Mouse (Mus musculus): ENCODE measurements around the gene Olfr1029. TPM values are rescaled to one million over a fixed set of nuclear protein-coding genes. Genes with fewer than 3 reads are reported as not detected.
"Not testable (repeated sequence)": the region's sequence is repeated elsewhere in the genome, so short reads cannot be mapped to it uniquely, and the experiment has no call there.

Olfr1029 gene
- not detected in 2 replicates for polyA plus RNA-seq (2016; fragmentation: Nextera tagmentation; extraction: Ambion mirVana)

DNA sequence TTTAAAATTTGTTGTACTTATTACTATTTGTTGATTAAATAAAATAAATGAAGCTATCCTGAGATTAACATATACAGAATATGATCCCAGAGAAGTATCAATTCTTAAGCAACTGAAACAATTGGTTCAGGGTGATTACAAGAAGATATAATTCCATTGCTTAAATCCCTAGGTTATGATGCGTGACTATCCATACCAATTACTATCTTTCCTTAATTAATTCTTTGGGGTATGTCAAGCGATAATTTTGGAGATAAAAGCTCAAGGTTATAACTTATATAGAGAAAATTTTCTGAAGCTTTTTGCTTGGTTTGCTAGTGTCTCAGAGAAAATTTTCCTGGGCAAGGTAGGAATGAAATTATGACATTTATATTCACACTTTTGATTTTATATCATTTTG is at the start of gene Olfr1029:
Olfr1029 (plus strand) TSS at position 301 of the 400 bp plus-strand sequence.
- no peak within 1 kb of the TSS for H3K27ac ChIP-seq
- WGBS = 90% methylated on average over 2 of the region's 2 CpGs
- no peaks in the 10 kb centered on the region for H3K27me3 ChIP-seq (ENCODE audit: poor library complexity, severe bottlenecking)

DNA sequence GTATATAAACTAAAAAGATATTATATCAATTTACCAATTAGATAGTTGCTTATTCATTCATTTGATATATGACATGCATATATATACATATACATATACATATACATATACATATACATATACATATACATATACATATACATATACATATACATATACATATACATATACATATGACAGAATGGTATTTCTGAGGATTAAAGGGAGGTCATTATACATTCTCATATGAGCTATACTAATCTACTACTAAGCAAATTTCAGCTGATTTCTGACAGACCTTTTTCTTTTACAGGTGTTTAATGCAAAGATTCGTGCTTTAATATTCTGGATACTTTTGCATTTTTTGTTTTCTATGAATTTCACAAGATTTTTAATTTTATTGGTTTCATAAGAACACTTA is 23.6 kb upstream of the Olfr1029 start, which contains the start of gene Olfr1028:
Olfr1028 (plus strand) TSS at position 301 of the 400 bp plus-strand sequence.
- Histone ChIP-seq H3K9me3 (no peaks in the 10 kb centered on the region), H3K27ac (no peak within 1 kb of the TSS), H3K4me1 (no peaks in the 10 kb centered on the region), H3K4me3 (no peak within 1 kb of the TSS), H3K36me3 (replicated peaks) (no peaks in the 10 kb centered on the region), H3K27me3 (ENCODE audit: poor library complexity, severe bottlenecking) (no peaks in the 10 kb centered on the region)
- DNase-seq (ENCODE audit: extremely low spot score, low spot score) = no peak
- 81% methylated on average over 1 of the region's 1 CpGs for WGBS

More for the DNA sequence above, at the start of gene Olfr1029:
- Histone ChIP-seq H3K36me3 (replicated peaks) (no peaks in the 10 kb centered on the region), H3K4me3 (no peak within 1 kb of the TSS), H3K9me3 (no peaks in the 10 kb centered on the region), H3K4me1 (no peaks in the 10 kb centered on the region)
- DNase-seq (ENCODE audit: extremely low spot score, low spot score) = no peak

DNA sequence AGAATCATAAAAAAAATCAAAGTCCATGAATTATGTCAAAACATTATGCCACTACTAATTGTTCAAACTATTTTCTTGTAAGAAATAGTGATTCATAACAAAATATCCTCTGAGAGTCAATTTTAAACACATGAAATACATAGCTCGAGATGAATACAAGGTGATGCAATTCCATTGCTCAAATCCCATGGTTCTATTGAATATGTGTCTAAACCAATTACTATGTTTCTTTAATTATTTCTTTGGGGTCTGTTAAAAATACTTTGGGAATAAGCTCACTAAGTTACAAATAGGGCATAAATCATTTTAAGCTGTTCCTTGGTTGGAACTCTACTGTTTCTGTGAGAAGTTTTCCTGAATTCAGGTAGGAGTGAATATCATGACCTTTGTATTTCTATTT is 5.3 kb downstream of the Olfr1029 start, which contains the start of gene Olfr1030:
Olfr1030 (plus strand) TSS at position 301 of the 400 bp plus-strand sequence.
- DNase-seq (ENCODE audit: extremely low spot score, low spot score) = no peak
- H3K4me1 ChIP-seq = no peaks in the 10 kb centered on the region
- H3K27ac ChIP-seq = no peak within 1 kb of the TSS
- no peaks in the 10 kb centered on the region for H3K27me3 ChIP-seq (ENCODE audit: poor library complexity, severe bottlenecking)
- 85% methylated on average over 1 of the region's 1 CpGs for WGBS
- no peaks in the 10 kb centered on the region for H3K9me3 ChIP-seq
- no peaks in the 10 kb centered on the region for H3K36me3 ChIP-seq (replicated peaks)
- H3K4me3 ChIP-seq = no peak within 1 kb of the TSS

GRCm38 (mm10) chr2:85990004-85990403 is 16.3 kb downstream of the Olfr1029 start, which contains the start of gene Olfr1031:
Gene Olfr1031, plus strand, starts transcription at chr2:85990304.
- no peaks in the 10 kb centered on the region for H3K27me3 ChIP-seq (ENCODE audit: poor library complexity, severe bottlenecking)
- no peak for DNase-seq (ENCODE audit: extremely low spot score, low spot score)
- no peaks in the 10 kb centered on the region for H3K36me3 ChIP-seq (replicated peaks)
- no peak within 1 kb of the TSS for H3K4me3 ChIP-seq
- H3K9me3 ChIP-seq = no peaks in the 10 kb centered on the region
- H3K4me1 ChIP-seq = no peaks in the 10 kb centered on the region
- 79% methylated on average over 3 of the region's 3 CpGs for WGBS
- H3K27ac ChIP-seq = no peak within 1 kb of the TSS

DNA sequence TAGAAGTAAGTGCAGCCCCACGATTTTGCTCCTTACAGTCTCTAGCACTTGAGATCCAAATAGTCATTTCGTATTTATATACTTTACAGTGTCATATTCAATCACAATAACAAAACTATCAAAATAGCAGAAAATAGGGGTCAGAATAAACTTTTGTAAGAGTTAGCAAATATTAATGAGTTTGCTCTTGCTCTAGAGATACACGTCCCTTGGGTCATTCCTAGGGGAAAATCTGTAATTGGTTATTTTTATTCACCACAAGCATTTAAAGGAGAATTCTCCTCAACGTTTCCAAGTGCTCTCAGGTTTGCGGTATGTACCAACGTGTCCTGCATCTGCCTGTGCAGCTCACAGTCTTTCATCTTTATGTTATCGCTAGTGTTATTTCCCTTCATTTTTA is 31.5 kb downstream of the Olfr1029 start, which contains the start of gene Olfr1032:
Olfr1032 (plus strand) TSS at position 301 of the 400 bp plus-strand sequence.
- DNase-seq (ENCODE audit: extremely low spot score, low spot score) = no peak
- Histone ChIP-seq H3K27ac (no peak within 1 kb of the TSS), H3K27me3 (ENCODE audit: poor library complexity, severe bottlenecking) (no peaks in the 10 kb centered on the region), H3K4me1 (no peaks in the 10 kb centered on the region), H3K4me3 (no peak within 1 kb of the TSS), H3K9me3 (no peaks in the 10 kb centered on the region), H3K36me3 (replicated peaks) (no peaks in the 10 kb centered on the region)
- 84% methylated on average over 7 of the region's 7 CpGs for WGBS

- peak within 1 kb of the TSS; percentile 38 for H3K4me3 ChIP-seq
- not testable (repeated sequence) for H3K9me3 ChIP-seq; DNase-seq (ENCODE audit: extremely low spot score, low spot score); H3K27me3 ChIP-seq (ENCODE audit: poor library complexity, severe bottlenecking); H3K27ac ChIP-seq; H3K36me3 ChIP-seq (replicated peaks); H3K4me1 ChIP-seq
- 6% methylated on average over 11 of the region's 11 CpGs for WGBS
Observed at GRCm38 (mm10) chr2:86020406-86020805, 46.7 kb downstream of the Olfr1029 start, which contains the start of gene Olfr1033. Gene Olfr1033, plus strand, starts transcription at chr2:86020633.

GRCm38 (mm10) chr2:86021518-86021917 is 47.8 kb downstream of the Olfr1029 start:
- not testable (repeated sequence) for H3K27ac ChIP-seq; H3K4me3 ChIP-seq; H3K27me3 ChIP-seq (ENCODE audit: poor library complexity, severe bottlenecking); DNase-seq (ENCODE audit: extremely low spot score, low spot score); H3K9me3 ChIP-seq; H3K4me1 ChIP-seq; H3K36me3 ChIP-seq (replicated peaks)
- WGBS = 80% methylated on average over 8 of the region's 9 CpGs

Other genes with a start within 250 kb of the Olfr1029 start
- not detected in 2 replicates for gene Olfr1012, start 211.1 kb upstream of the Olfr1029 start, polyA plus RNA-seq (2016; fragmentation: Nextera tagmentation; extraction: Ambion mirVana)
- gene Olfr1013, start 206.8 kb upstream of the Olfr1029 start, polyA plus RNA-seq (2016; fragmentation: Nextera tagmentation; extraction: Ambion mirVana) = not detected in 2 replicates
- gene Olfr1014, start 201.2 kb upstream of the Olfr1029 start, polyA plus RNA-seq (2016; fragmentation: Nextera tagmentation; extraction: Ambion mirVana) = not detected in 2 replicates
- gene Olfr1015, start 191.9 kb upstream of the Olfr1029 start, polyA plus RNA-seq (2016; fragmentation: Nextera tagmentation; extraction: Ambion mirVana) = not detected in 2 replicates
- not detected in 2 replicates for gene Olfr1016, start 171.4 kb upstream of the Olfr1029 start, polyA plus RNA-seq (2016; fragmentation: Nextera tagmentation; extraction: Ambion mirVana)
- not detected in 2 replicates for gene Olfr1018, start 155.4 kb upstream of the Olfr1029 start, polyA plus RNA-seq (2016; fragmentation: Nextera tagmentation; extraction: Ambion mirVana)
- gene Olfr1019, start 128.4 kb upstream of the Olfr1029 start, polyA plus RNA-seq (2016; fragmentation: Nextera tagmentation; extraction: Ambion mirVana) = not detected in 2 replicates
- not detected in 2 replicates for gene Olfr1020, start 126.9 kb upstream of the Olfr1029 start, polyA plus RNA-seq (2016; fragmentation: Nextera tagmentation; extraction: Ambion mirVana)
- not detected in 2 replicates for gene Olfr1022, start 105.3 kb upstream of the Olfr1029 start, polyA plus RNA-seq (2016; fragmentation: Nextera tagmentation; extraction: Ambion mirVana)
- not detected in 2 replicates for gene Olfr1023, start 88.3 kb upstream of the Olfr1029 start, polyA plus RNA-seq (2016; fragmentation: Nextera tagmentation; extraction: Ambion mirVana)
- gene Olfr1024, start 68.8 kb upstream of the Olfr1029 start, polyA plus RNA-seq (2016; fragmentation: Nextera tagmentation; extraction: Ambion mirVana) = not detected in 2 replicates
- gene Olfr1025-ps1, start 58.7 kb upstream of the Olfr1029 start, polyA plus RNA-seq (2016; fragmentation: Nextera tagmentation; extraction: Ambion mirVana) = not detected in 2 replicates
- gene Olfr1026, start 52.3 kb upstream of the Olfr1029 start, polyA plus RNA-seq (2016; fragmentation: Nextera tagmentation; extraction: Ambion mirVana) = not detected in 2 replicates
- gene Olfr1028, start 23.5 kb upstream of the Olfr1029 start, polyA plus RNA-seq (2016; fragmentation: Nextera tagmentation; extraction: Ambion mirVana) = not detected in 2 replicates
- not detected in 2 replicates for gene Olfr1030, start 5.4 kb downstream of the Olfr1029 start, polyA plus RNA-seq (2016; fragmentation: Nextera tagmentation; extraction: Ambion mirVana)
- not detected in 2 replicates for gene Olfr1031, start 16.4 kb downstream of the Olfr1029 start, polyA plus RNA-seq (2016; fragmentation: Nextera tagmentation; extraction: Ambion mirVana)
- not detected in 2 replicates for gene Olfr1032, start 31.6 kb downstream of the Olfr1029 start, polyA plus RNA-seq (2016; fragmentation: Nextera tagmentation; extraction: Ambion mirVana)
- not detected in 2 replicates for gene Olfr1033, start 46.7 kb downstream of the Olfr1029 start, polyA plus RNA-seq (2016; fragmentation: Nextera tagmentation; extraction: Ambion mirVana)
- gene Olfr1034, start 72.0 kb downstream of the Olfr1029 start, polyA plus RNA-seq (2016; fragmentation: Nextera tagmentation; extraction: Ambion mirVana) = not detected in 2 replicates
- not detected in 2 replicates for gene Olfr1036, start 100.1 kb downstream of the Olfr1029 start, polyA plus RNA-seq (2016; fragmentation: Nextera tagmentation; extraction: Ambion mirVana)
- gene Olfr1037, start 113.5 kb downstream of the Olfr1029 start, polyA plus RNA-seq (2016; fragmentation: Nextera tagmentation; extraction: Ambion mirVana) = not detected in 2 replicates
- gene Olfr1039, start 162.0 kb downstream of the Olfr1029 start, polyA plus RNA-seq (2016; fragmentation: Nextera tagmentation; extraction: Ambion mirVana) = not detected in 2 replicates
- not detected in 2 replicates for gene Olfr1040, start 172.8 kb downstream of the Olfr1029 start, polyA plus RNA-seq (2016; fragmentation: Nextera tagmentation; extraction: Ambion mirVana)
- not detected in 2 replicates for gene Olfr1042, start 187.9 kb downstream of the Olfr1029 start, polyA plus RNA-seq (2016; fragmentation: Nextera tagmentation; extraction: Ambion mirVana)
- not detected in 2 replicates for gene Olfr1043, start 193.6 kb downstream of the Olfr1029 start, polyA plus RNA-seq (2016; fragmentation: Nextera tagmentation; extraction: Ambion mirVana)
- gene Olfr1044, start 203.9 kb downstream of the Olfr1029 start, polyA plus RNA-seq (2016; fragmentation: Nextera tagmentation; extraction: Ambion mirVana) = not detected in 2 replicates
- not detected in 2 replicates for gene Olfr52, start 211.8 kb downstream of the Olfr1029 start, polyA plus RNA-seq (2016; fragmentation: Nextera tagmentation; extraction: Ambion mirVana)
- not detected in 2 replicates for gene Olfr1045, start 229.1 kb downstream of the Olfr1029 start, polyA plus RNA-seq (2016; fragmentation: Nextera tagmentation; extraction: Ambion mirVana)
- not detected in 2 replicates for gene Olfr1046, start 245.4 kb downstream of the Olfr1029 start, polyA plus RNA-seq (2016; fragmentation: Nextera tagmentation; extraction: Ambion mirVana)

Data from forebrain, embryonic 10.5 days (tissue).